Mouse (Mus musculus): ENCODE measurements at regions not wholly inside any gene's neighbourhood (a gene's known extent, or its start where the extent isn't known, plus 50 kb on each side); places are given as distances from the start of the nearest gene placed in this dataset.

DNA sequence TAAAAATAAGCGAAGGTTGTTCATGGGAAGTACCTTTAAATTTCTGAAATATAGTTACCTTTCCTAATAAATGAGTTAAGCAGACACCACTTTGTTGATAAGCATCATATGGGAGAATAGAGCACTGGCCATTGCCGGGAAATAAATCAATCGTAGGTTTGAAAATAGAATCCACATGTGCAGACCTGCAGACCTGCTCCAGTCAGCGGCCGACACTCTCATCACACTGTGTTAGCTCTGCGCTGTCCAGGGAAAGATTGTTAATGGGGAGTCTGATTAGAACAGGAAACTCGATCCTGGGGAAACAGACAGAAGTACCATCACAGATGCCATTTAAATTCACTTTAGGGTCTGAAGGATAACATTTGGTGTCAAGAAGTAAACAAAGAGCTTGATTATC lies 53.4 kb upstream of the Hgf start:
- WGBS, result 9% methylated on average over 7 of the region's 7 CpGs
- H3K27ac ChIP-seq, result no peak overlapping the region
- no peak overlapping the region for H3K4me3 ChIP-seq
- no peaks in the 10 kb centered on the region for H3K36me3 ChIP-seq
- DNase-seq (ENCODE audit: low spot score), result peak; percentile 57
- no peaks in the 10 kb centered on the region for H3K27me3 ChIP-seq (ENCODE audit: low read depth, poor library complexity, severe bottlenecking)
- no peaks in the 10 kb centered on the region for H3K9me3 ChIP-seq (replicated peaks)
- H3K4me1 ChIP-seq, result peaks cover 39% of the 10 kb centered on the region
